Mouse (Mus musculus): ENCODE results near the gene Izumo2. TPM values are rescaled to one million over a fixed set of nuclear protein-coding genes. Genes with fewer than 3 reads are reported as not detected.
A peak's percentile ranks its signal among the peaks of the same experiment; 100 is the strongest.

The Izumo2 gene
- polyA plus RNA-seq, 1 experiment from 2014 or later: not detected

DNA sequence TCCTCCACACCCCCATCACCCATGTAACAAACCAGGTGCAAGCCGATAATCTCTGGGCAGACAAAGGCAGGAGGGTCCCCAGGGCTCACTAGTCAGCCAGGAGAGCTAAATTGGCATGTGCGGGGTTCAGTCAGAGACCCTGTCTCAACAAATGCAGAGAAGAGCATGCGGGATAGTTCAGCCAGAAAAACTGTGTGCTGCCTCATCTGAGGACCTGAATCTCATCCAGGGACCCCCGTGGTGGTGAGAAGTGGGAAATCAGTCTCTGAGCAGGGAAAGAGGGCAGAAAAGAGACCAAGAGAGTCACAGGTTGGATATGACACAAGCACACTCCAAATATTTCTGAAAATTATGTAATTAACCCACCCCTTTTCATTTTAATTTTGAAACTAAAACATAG is 32.4 kb upstream of the Izumo2 start:
- Histone ChIP-seq H3K9me3 (peaks cover 5% of the 10 kb centered on the region; the same call in 1 of the 2 replicates), H3K4me1 (peaks cover 5% of the 10 kb centered on the region), H3K27me3 (replicated peaks; ENCODE audit: low read depth, poor library complexity, severe bottlenecking) (peaks cover 5% of the 10 kb centered on the region; the same call in 1 of the 2 replicates), H3K4me3 (no peak overlapping the region), H3K36me3 (replicated peaks) (no peaks in the 10 kb centered on the region), H3K27ac (replicated peaks) (no peak overlapping the region)
- WGBS: 70% methylated on average over 4 of the region's 4 CpGs
- no peak for DNase-seq (ENCODE audit: low spot score)

DNA sequence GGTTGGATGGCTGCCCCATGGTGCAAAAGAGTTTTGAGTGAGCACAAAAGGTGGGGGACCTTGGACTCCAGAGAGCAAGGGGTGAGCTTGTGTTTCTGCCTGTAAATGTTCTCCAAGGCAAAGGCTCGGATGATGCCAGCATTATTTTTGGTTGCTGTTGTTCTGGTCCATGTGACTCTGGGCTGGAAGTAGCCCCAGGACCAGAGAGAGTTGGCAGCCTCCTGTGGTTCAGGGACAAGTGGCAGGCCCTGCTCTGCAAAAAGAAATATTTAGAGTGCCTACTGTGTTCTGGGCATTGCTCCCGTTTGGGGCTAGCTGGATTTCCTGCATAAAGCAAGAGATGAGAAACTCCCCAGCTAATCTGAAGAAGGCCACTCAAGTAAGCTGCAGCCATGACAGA is 31.9 kb upstream of the Izumo2 start:
- DNase-seq (ENCODE audit: low spot score): no peak

DNA sequence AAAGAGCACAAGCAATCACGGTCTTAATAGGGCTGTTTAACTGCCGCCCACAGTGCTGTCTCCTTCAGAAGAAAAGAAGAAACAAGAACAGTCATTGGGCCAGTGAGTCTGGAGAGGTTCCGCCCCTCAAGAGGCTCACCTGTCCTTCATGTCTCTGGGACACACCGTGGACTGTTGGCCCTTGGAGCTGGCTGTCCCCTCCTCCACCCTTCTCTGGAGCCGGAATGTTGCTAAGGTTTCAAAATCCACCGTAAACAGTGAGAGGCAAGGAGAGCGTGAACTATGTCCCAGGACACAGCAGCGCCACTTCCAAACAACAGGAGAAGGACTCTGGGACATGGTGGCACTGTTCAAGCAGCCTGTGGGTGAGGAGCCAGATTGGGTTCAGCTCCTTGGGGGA is 24.9 kb upstream of the Izumo2 start:
- H3K36me3 ChIP-seq (replicated peaks): no peaks in the 10 kb centered on the region
- H3K27ac ChIP-seq (replicated peaks): no peak overlapping the region
- peaks cover 4% of the 10 kb centered on the region; the same call in 1 of the 2 replicates for H3K9me3 ChIP-seq
- 80% methylated on average over 8 of the region's 8 CpGs for WGBS
- H3K27me3 ChIP-seq (replicated peaks; ENCODE audit: low read depth, poor library complexity, severe bottlenecking): no peaks in the 10 kb centered on the region
- no peaks in the 10 kb centered on the region for H3K4me1 ChIP-seq
- no peak for DNase-seq (ENCODE audit: low spot score)
- H3K4me3 ChIP-seq: no peak overlapping the region

More for the DNA sequence above, 31.9 kb upstream of the Izumo2 start:
- no peaks in the 10 kb centered on the region; the same call in 1 of the 2 replicates for H3K4me1 ChIP-seq
- H3K4me3 ChIP-seq: no peak overlapping the region
- no peaks in the 10 kb centered on the region for H3K36me3 ChIP-seq (replicated peaks)
- H3K27me3 ChIP-seq (replicated peaks; ENCODE audit: low read depth, poor library complexity, severe bottlenecking): peaks cover 5% of the 10 kb centered on the region; the same call in 1 of the 2 replicates
- no peak overlapping the region for H3K27ac ChIP-seq (replicated peaks)
- peaks cover 6% of the 10 kb centered on the region; the same call in 1 of the 2 replicates for H3K9me3 ChIP-seq
- 67% methylated on average over 2 of the region's 2 CpGs for WGBS

DNA sequence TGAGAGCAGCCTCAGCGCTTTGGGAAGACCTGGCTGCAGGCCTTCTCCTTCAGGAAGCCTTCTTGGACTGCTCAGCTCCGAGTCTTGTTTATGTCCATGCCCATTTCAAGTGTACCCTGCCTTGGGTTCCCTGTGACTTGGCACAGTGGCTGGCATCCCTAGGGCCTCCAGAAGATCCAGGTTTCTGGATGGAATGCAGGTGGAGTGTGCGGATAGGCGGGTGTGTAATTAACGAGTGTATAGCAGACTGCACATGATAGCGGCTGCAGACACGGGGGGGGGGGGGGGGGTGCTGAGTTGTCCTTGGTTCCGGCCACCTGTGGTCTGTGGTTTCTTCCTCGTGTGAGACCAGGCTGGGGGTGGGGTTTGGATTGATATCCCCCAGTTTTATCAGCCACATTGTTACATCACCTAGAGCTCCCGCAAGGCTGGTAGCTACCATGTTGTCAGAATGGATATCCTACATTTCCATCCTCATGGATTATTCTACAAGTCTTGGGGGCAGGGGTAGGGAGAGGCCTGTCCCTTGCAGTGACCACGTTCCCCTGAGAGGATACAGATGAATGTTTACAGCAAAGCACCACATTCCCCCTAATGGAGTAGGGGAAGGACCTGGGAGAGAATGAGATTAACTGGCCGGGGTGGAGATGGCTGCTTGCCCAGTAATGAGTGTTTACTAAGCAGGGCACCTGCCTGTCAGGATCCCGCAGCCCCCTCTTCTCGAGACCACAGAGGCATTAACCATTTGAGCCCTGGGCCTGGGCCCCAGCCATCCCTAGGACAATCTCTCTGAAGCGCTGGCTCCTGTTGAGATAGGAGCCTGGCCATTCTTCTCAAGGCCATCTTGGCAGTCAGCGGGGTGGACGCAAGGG is 22.8 kb upstream of the Izumo2 start:
- DNase-seq (ENCODE audit: low spot score): no peak
- Histone ChIP-seq H3K27ac (replicated peaks) (no peak overlapping the region), H3K4me3 (no peak overlapping the region), H3K27me3 (replicated peaks; ENCODE audit: low read depth, poor library complexity, severe bottlenecking) (no peaks in the 10 kb centered on the region), H3K9me3 (peaks cover 4% of the 10 kb centered on the region; the same call in 1 of the 2 replicates), H3K4me1 (no peaks in the 10 kb centered on the region), H3K36me3 (replicated peaks) (no peaks in the 10 kb centered on the region)
- 71% methylated on average over 17 of the region's 17 CpGs for WGBS

DNA sequence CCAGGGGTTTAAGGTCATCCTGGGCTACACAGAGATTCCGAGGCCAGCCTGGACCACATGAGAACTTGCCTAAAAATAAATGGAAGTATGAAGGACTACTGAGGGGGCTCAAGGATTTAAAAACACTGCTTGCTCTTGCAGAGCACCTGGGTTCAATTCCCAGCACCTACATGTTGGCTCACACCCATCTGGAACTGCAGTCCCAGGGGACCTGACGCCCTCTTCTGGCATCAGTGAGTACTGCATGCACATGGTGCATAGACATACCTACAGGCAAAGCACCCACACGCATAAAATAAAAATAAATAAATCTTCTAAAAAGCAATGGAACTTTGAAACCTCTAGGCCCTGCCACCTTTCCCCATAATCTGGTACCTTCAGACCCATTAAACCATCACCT is 19.7 kb upstream of the Izumo2 start:
- Histone ChIP-seq H3K4me3 (no peak overlapping the region), H3K27me3 (replicated peaks; ENCODE audit: low read depth, poor library complexity, severe bottlenecking) (no peaks in the 10 kb centered on the region), H3K9me3 (no peaks in the 10 kb centered on the region), H3K4me1 (no peaks in the 10 kb centered on the region), H3K36me3 (replicated peaks) (no peaks in the 10 kb centered on the region), H3K27ac (replicated peaks) (no peak overlapping the region)
- no peak for DNase-seq (ENCODE audit: low spot score)
- WGBS: 65% methylated on average over 3 of the region's 3 CpGs

DNA sequence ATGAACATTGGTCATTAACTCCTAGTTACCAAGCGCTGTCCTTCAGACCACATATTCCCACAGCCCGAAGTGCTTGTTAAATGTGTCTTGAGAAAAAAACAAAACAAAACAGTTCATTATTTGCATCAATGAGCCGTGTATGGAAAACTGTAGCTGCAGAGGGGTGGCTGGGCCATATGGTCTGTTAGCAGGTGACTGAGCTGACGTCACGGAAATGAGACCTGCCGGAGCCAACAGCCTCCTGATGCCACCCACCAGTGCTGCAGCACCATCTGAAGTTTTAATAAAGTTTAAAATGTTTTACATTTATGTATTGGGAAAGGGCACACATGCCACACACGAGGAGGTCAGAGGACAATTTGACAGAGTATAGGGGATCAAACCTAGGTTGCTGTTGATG is 19.2 kb upstream of the Izumo2 start:
- 91% methylated on average over 7 of the region's 7 CpGs for WGBS
- Histone ChIP-seq H3K27me3 (replicated peaks; ENCODE audit: low read depth, poor library complexity, severe bottlenecking) (no peaks in the 10 kb centered on the region), H3K4me1 (no peaks in the 10 kb centered on the region), H3K36me3 (replicated peaks) (no peaks in the 10 kb centered on the region), H3K4me3 (no peak overlapping the region), H3K27ac (replicated peaks) (no peak overlapping the region), H3K9me3 (no peaks in the 10 kb centered on the region)
- no peak for DNase-seq (ENCODE audit: low spot score)

DNA sequence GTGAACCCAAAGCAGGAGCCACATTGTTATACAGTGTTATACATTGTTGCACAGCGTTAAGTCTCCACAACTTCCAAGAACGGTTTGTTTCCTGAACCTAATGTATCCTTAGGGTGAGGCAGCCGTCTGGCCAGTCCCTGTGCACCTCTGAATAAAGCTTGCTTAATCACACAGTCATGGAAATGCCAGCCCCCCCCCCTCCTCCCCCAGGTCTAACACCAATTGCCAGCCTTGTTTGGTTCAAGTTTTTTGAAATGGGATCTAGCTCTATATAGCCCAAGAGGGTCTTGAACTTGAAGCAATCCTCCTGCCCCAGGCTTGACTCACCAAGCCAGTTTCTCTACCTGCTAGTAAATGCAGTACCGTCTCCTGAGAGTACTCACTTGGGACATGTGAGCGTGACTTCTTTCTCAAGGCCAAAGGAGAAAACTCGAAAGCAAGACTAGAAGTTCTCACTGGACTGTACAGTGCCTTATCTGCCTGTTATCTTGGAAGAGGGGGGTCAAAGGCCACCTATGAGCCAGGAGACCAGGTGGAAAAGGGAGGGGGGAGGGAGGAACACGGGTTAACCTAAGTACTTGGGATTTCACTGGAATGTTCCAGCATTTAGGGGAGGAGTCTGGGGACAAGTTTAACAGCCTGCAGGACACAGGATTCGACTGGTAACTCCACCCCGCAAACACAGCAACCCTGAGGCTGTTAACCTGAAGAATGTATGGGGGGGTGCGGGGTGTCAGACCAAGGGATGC is 14.9 kb upstream of the Izumo2 start:
- H3K4me1 ChIP-seq: peaks cover 9% of the 10 kb centered on the region
- 76% methylated on average over 10 of the region's 10 CpGs for WGBS
- DNase-seq (ENCODE audit: low spot score): no peak
- no peak overlapping the region for H3K4me3 ChIP-seq
- H3K27me3 ChIP-seq (replicated peaks; ENCODE audit: low read depth, poor library complexity, severe bottlenecking): peaks cover 15% of the 10 kb centered on the region
- H3K36me3 ChIP-seq (replicated peaks): no peaks in the 10 kb centered on the region
- no peaks in the 10 kb centered on the region for H3K9me3 ChIP-seq
- no peak overlapping the region for H3K27ac ChIP-seq (replicated peaks)

DNA sequence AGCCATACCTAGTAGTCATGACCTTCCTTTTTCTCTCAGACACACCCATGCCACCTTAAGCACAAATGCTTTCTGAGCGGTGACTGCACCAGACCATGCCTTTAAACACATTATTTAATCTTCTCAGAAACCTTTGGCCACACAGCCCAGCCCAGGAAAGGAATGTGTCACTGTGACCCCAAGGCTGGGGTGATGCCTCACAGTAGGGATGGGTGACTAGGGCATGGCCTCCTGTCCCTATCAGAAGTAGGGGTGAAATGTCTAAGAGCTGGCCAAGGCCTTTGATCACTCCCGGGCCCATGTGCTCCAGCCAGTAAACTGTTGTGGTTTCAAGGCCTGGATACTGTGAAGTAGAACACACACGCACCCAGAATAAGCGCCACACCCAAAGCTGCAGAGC is 13.3 kb upstream of the Izumo2 start:
- Histone ChIP-seq H3K36me3 (replicated peaks) (no peaks in the 10 kb centered on the region), H3K27me3 (replicated peaks; ENCODE audit: low read depth, poor library complexity, severe bottlenecking) (peaks cover 15% of the 10 kb centered on the region), H3K9me3 (no peaks in the 10 kb centered on the region), H3K4me1 (peaks cover 9% of the 10 kb centered on the region), H3K4me3 (no peak overlapping the region), H3K27ac (replicated peaks) (no peak overlapping the region)
- 86% methylated on average over 4 of the region's 4 CpGs for WGBS
- DNase-seq (ENCODE audit: low spot score): no peak

DNA sequence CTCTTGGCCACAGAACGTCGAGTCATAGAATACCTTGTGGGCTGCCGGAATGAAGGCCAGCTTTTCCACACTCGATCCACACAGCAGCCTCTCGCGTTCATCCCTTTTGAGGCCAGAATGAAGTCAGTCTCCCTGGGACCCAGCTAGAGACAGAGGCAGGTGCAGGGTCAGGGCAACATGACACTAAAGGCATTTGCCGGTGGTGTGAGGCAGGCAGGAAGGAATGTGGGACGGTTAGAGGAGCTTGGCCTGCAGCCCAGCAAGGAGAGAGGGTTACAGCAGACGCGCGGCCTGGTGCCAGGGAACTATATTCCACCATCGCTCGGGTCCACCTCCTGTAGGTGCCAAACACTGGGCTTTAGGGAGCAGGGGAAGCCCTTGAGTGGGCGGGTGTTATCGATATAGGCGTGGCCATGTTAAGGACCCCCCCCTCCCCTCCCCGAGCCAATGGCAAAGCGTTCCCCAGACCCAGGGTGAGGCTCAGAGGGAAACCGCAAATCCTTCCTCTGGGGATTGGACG is 11.3 kb upstream of the Izumo2 start:
- no peak overlapping the region for H3K27ac ChIP-seq (replicated peaks)
- no peaks in the 10 kb centered on the region for H3K36me3 ChIP-seq (replicated peaks)
- peak overlapping the region; percentile 18; the same call in 1 of the 2 replicates for H3K4me3 ChIP-seq
- no peaks in the 10 kb centered on the region for H3K9me3 ChIP-seq
- H3K27me3 ChIP-seq (replicated peaks; ENCODE audit: low read depth, poor library complexity, severe bottlenecking): peaks cover 15% of the 10 kb centered on the region
- DNase-seq (ENCODE audit: low spot score): peak; percentile 34
- 16% methylated on average over 20 of the region's 20 CpGs for WGBS
- H3K4me1 ChIP-seq: peaks cover 9% of the 10 kb centered on the region

DNA sequence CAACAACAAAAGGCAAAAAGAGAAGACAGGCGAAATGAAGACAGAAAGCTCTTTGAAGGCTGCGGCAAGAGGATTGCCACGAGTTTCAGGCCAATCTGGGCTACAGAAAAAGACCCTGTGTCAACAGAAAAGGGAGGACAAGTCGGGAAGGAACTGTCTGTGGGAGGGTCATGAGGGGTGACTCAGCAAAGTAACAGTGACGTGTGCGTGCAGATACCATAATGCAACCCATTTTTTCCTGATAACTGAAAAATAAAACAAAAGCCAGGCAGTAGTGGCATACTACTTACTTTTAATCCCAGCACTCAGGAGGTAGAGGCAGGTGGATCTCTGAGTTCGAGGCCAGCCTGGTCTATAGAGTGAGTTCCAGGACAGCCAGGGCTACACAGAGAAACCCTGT is 10.6 kb upstream of the Izumo2 start:
- peaks cover 15% of the 10 kb centered on the region for H3K27me3 ChIP-seq (replicated peaks; ENCODE audit: low read depth, poor library complexity, severe bottlenecking)
- H3K36me3 ChIP-seq (replicated peaks): no peaks in the 10 kb centered on the region
- no peak for DNase-seq (ENCODE audit: low spot score)
- H3K27ac ChIP-seq (replicated peaks): no peak overlapping the region
- WGBS: 62% methylated on average over 7 of the region's 7 CpGs
- no peaks in the 10 kb centered on the region for H3K9me3 ChIP-seq
- no peak overlapping the region for H3K4me3 ChIP-seq
- peaks cover 9% of the 10 kb centered on the region for H3K4me1 ChIP-seq

DNA sequence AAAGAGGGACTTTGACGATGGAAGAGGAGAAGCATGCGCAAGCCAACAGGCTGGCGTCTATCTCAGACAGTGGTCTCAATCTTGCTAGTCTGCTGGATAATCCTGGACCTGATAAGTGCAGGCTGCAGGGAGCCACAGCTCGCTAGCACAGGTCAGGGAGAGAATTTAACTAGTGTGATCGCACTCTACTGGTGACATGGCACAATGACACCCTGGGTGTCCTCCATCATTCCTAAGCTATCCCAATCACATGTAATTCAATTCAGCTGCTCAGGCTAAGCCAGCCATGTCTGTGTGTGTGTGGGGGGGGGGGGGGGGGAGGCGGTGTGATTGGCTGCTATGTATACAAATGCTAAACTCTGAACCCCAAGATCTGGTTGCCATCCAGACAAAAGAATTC is 6.6 kb upstream of the Izumo2 start:
- peak; percentile 63 for DNase-seq (ENCODE audit: low spot score)
- Histone ChIP-seq H3K27me3 (replicated peaks; ENCODE audit: low read depth, poor library complexity, severe bottlenecking) (peaks cover 9% of the 10 kb centered on the region), H3K9me3 (no peaks in the 10 kb centered on the region), H3K36me3 (replicated peaks) (no peaks in the 10 kb centered on the region), H3K27ac (replicated peaks) (no peak overlapping the region), H3K4me3 (no peak overlapping the region), H3K4me1 (peaks cover 7% of the 10 kb centered on the region)
- WGBS: 8% methylated on average over 6 of the region's 6 CpGs

DNA sequence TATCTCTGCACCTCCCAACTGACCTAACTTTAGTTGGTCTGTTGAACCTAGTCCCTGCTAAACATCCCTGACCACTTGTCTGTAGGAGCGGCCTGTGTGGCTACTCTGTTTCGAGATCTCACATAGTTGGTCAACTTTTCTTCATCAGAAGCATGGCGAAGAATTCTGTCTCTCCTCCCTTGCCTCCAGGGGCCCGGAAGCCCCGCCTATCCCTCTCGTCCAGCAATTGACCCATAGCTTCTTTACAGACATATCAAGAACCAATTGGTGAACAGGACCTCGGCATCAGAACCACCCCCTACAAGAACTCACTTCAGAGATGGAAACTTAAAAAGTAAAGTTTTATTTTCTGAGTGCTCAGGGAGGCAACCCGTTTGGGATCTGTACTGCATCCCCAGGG is 5.6 kb upstream of the Izumo2 start:
- Histone ChIP-seq H3K9me3 (no peaks in the 10 kb centered on the region), H3K27me3 (replicated peaks; ENCODE audit: low read depth, poor library complexity, severe bottlenecking) (no peaks in the 10 kb centered on the region), H3K4me1 (no peaks in the 10 kb centered on the region), H3K36me3 (replicated peaks) (no peaks in the 10 kb centered on the region), H3K27ac (replicated peaks) (no peak overlapping the region), H3K4me3 (no peak overlapping the region)
- WGBS: 72% methylated on average over 8 of the region's 8 CpGs
- DNase-seq (ENCODE audit: low spot score): no peak

Measured in embryonic facial prominence, embryonic 10.5 days (tissue).